Mouse (Mus musculus): ENCODE results near the gene Chmp5.

The Chmp5 gene

DNA sequence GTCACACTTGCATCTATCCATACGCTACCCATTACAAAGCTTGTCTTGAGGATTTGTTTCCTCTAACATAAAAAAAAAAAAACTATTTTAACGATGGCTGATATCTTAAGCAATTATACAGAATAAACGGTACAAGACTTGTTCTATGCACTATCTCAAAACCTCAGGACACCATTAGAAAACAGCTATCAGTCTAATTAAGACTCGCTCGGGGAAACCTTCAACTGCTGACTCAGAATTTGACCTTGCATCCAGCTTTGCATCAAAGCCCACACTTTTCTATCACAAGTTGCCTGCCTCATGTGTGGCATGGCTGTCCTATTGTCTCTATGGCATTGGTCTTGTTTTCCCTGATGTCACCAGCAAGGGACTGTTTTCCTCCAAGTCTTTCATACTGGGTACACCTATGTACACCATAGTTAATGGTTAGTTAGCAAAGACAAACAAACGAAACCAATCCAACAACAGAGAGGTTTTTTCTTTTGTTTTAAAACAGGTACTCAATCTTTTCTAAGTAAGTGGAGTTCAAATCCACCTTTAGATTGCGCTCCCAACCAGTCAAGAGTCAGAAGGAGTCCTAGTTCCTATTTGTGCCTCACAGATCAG lies 1.6 kb upstream of the Chmp5 start:
- no peak for DNase-seq (ENCODE audit: low read depth, low spot score)

DNA sequence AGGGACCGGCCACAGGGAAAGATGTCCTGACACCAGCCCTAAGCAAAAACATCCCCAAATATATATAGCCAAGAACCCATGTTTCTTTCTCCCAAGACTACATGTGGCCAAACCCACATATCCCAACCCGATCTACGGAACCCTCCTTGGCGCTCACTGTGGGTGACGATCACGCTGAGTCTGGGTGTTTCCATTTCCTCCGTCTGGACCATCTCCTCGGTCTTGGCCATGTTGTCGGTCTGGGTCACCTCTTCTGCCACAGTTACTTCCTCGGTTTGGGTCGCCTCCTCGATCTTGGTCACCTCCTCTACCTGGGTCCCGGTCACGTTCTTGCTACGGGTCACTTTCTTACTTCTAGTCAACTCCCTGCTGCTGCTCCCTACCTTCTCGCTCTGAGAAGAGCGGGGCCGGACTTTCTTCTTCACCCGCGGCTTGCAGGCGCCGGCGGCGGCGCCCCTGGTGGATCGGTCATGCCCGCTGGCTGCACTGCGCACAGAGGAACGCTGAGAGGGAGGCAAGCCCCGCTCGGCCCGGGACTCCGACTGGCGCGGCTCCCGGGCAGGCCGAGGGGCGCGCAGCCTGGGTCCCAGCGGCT lies 545 bp upstream of the Chmp5 start:
- peak; percentile 18 for DNase-seq (ENCODE audit: low read depth, low spot score)

DNA sequence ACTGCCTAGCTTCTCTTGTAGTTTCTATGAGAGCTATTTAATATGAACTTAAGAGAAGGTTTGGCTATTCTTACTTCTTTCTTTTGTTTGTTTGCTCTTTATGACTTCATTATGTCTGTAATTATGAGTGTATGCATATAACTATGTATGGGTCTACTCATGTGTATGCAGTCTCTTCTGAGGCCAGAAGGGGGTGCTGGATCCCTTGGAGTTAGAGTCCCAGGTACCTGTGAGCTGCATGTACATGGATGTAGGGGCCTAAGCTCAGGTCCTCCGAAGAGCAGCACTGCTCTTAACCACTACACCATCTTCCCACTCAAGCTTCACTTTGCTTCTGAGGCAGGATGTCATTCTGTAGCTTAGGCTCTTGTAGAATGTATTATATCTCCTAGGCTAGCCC lies 5.3 kb downstream of the Chmp5 start:
- no peak for DNase-seq (ENCODE audit: low read depth, low spot score)

DNA sequence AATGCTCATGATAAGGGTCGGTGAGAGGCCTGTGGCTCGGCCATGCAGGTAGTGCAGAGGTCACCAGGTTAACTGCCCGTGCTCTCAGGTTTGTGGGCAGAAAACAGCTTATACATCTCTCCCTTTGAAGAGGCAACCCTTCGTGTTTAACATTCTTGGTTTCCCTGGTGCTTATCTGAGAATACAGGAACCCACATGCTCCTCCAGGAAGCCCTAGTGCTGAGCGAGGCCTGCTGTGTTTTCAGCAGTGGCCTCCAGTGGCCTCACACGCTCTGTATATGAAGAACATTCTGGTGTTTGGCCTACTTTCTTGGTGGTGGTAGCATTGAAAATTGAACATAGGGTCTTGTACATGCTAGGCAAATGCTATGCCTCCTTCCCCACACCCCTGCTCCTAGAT lies 7.7 kb downstream of the Chmp5 start:
- no peak for DNase-seq (ENCODE audit: low read depth, low spot score)

DNA sequence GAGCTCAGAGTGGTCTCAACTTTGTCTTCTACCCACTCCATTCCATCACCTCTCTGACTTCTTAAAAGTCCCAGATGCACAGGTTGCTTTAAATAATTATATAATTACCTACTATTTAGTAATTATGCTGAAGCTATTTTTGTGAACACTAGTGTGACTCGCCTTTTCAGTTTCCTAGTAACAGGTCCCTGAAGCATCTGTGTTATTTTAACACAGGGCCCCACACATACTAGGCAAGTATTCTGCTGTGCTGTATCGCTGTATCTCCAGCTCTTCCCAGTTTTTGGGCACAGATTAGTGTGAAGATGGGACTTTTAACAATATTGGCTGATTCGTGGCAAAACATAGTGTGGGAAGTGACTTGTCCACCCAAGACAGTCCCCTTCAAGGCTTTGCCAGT lies 15.3 kb downstream of the Chmp5 start:
- no peak for DNase-seq (ENCODE audit: low read depth, low spot score)

DNA sequence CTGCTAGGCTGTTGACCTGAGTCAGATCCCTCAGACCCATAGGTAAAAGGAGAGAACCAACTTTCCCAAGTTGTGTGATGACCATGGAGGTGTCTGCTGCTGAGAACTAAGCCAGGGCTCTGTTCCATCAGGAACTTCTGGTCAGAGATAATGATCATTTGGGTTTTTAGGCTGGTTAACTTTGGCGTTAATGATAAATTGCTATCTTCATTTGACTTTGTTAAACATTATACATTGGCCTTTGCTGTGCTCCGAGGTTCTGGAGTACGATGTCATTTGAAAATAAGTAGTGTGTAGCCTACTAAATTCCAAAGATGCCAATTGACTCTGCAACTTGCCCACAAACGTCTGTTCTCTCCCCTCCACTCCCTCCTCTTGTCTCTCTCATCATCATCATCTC lies 21.0 kb downstream of the Chmp5 start:
- DNase-seq (ENCODE audit: low read depth, low spot score) = no peak

DNA sequence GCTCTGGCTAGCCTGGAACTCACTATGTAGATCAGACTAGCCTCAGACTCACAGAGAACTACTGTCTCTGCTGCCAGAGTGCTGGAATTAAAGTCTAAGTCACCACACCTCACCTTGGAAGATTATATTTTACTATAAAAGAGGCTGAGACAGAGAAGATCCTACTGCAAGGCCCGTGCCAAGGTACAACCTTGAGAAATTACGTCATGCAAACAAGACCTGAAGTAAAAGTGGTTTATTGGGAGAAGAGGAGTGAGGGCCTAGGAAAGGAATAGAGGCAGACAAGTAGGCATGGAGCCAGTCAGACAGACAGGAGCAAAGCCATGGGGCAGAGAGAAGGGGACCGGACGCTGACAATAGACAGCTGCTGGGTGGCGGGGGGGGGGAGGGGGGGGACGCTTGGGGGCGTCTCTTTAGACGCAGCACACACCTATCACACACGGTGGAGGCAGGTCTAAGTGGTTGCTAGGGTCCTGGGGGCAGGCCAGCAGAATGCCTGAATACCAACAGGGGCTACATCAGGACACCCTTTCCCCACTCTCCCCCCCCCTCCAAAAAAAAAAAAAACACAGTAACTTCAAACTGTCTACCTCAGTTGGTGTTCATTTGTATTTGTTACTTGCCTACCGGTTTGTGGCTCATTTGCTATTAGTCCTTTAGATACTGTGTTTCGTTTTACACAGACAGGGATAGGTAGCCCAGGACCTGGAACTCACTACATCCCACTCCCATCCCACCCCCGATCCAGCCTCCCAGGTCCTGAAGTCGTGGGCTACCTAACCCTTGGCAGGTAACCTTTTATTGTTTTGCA lies 21.8 kb downstream of the Chmp5 start:
- no peak for DNase-seq (ENCODE audit: low read depth, low spot score)

DNA sequence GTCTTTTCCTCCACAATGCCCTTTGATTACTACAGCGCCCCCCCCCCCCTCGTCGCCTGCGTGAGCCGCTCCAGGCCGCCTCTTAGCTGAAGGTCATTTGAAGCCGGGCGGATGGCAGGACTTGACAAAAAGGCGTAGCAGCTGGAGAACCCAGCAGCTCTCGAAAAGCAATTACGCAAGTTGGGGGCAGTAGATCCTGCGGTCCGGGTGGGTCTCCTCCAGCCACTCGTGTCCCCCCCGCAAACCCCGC lies 22.3 kb downstream of the Chmp5 start:
- no peak for DNase-seq (ENCODE audit: low read depth, low spot score)

DNA sequence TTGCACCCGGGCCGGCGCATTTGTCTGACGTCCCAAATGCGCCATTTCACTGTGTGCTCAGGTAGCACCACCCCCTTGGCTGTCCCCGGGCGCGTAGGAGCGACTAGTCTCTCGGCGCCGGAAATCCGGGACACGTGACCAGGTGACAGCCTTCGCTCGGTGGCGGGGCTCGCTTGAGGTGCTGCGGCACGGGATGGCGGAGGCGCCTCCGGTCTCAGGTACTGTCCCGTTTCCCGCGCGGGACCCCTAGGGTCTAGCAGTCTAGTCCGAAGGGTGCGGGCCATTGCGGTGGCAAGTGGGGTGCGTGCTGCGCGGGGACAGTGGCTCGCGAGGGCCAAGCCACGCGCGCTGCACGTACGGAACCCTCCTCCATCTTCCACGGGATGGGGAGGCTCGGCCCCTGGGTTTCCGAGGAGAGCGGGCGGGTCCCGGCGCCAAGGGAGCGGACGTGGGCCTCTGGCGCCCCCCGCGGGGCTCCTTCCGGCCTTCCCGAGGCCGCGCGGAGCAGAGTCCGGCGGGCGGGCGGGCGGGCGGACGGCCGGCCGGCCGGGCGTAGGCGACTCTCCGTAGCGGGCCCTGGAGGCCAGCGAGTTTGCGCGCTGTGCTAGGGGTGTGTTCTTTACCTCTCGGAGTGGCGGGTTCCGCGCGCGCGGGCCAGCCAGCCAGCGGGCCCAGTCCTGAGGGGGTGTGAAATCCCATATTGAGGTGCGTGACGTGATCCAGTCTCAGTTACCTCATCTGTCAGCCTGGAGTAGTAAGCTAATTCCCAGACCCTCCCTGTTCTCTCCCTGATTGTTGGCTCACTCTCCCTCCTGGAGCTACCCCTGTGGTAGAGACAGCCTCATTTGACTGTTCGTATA lies 22.9 kb downstream of the Chmp5 start, which contains the start of gene Nfx1:
Gene Nfx1, plus strand, starts transcription at position 65 of the 860 bp plus-strand sequence.
- DNase-seq (ENCODE audit: low read depth, low spot score) = peak; percentile 90

DNA sequence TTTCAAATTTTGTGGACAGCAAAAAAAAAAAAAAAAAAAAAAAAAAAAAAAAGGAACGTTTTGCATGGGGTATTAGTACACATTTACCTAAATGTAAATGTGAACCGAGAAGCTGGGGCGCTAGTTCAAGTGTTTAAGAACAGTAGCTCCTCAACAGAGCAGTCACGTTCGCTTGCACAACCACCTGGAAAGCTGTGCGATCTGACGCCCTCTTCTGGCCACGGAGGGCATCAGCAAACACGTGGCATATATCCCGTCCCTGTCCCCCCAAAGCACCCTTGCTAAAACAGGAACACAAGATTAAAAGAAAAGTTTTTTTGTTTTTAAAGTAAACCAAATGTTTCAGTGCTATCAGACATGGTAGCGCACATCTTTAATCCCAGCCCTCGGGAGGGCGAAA lies 23.5 kb downstream of the Chmp5 start:
- DNase-seq (ENCODE audit: low read depth, low spot score) = peak; percentile 40

DNA sequence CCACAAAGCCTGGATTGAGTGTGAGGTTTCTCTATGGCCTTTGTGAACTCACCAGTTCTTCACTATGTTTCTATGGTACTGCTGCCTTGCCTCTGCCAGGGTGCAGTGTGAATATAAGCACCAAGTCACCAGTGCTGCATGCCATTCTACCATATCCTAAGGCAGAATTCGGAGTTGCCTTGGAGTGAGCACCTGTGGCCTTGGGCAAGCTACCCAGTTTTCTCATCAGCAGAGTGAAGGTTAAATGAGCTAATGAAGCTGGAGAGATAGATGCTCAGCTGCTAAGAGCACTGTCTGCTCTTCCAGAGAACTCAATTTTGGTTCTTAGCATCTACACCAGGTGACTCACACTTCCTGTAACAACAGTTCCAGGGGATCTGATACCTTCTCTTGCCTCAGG lies 25.8 kb downstream of the Chmp5 start:
- DNase-seq (ENCODE audit: low read depth, low spot score) = no peak

DNA sequence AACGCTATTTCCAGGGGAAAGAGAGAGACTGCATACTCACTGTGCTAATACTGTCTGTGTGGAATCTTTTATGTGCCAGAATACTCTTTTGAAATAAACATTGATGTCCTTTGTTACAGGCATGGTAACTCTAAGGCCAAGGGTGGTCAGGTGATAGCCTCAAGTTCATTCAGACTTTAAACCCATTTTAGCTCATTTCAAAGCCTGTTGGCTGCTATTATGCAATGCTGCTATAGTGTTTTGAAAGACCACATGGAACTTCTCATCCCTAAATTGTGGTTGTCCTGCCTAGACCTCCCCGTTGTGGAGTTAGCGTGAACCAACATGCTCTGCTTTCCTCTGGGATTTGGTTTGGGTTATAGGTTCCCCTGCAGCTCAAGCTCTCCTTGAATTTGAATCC lies 27.5 kb downstream of the Chmp5 start:
- no peak for DNase-seq (ENCODE audit: low read depth, low spot score)

DNA sequence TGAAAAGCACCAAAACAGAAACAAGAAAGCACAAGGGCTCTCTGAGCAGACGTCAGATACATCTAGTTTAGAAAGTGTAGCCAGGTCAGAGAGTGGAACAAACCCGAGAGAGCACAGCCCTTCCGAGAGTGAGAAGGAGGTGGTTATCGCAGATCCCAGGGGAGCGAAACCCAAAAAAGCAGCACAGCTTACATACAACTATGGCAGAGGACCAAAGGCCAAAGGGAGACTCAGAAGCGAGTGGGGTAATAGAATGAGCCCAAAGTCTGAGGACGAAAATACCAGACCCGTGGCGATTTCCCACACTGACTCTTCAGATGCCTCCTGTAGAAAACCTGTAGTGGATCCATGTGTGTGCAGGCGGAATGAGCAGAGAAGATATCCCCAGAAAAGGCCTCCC lies 28.4 kb downstream of the Chmp5 start:
- DNase-seq (ENCODE audit: low read depth, low spot score) = no peak

DNA sequence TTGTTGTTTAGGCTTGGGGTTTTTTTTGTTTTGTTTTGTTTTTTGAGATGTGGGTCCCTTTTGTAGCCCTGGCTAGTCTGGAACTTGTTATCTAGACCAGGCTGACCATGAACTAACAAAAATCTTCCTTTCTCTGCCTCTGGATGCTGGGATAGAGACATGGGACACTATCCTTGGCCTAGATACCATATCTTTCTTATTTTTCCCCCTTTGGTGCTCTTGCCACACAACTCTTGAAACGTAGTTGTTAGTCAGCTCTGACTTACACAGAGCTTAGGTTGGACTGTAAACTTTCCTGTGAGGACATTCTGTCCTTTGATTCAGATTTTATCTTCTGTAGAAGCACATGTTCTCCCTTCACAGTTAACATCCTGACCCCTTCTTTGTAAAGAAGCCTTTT lies 31.2 kb downstream of the Chmp5 start:
- DNase-seq (ENCODE audit: low read depth, low spot score) = no peak

DNA sequence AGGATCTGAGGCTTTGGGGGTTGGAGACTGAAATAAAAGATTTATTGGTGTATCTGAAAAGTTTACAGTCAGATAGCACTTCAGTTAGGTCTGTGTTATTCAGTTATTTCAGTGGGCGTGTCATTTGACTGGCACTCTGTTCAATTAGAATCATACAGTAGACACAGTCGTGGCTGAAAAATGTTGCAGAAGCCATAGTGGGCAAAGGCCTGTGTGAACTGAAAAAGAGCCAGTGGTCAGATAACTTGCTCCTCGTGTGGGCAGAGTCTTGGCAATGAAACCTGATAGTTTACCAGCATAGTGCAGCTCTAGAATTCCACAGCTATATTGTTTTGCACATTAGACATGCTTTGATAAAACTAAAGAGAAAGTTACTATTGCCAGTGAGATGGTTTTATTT lies 34.3 kb downstream of the Chmp5 start:
- DNase-seq (ENCODE audit: low read depth, low spot score) = no peak

DNA sequence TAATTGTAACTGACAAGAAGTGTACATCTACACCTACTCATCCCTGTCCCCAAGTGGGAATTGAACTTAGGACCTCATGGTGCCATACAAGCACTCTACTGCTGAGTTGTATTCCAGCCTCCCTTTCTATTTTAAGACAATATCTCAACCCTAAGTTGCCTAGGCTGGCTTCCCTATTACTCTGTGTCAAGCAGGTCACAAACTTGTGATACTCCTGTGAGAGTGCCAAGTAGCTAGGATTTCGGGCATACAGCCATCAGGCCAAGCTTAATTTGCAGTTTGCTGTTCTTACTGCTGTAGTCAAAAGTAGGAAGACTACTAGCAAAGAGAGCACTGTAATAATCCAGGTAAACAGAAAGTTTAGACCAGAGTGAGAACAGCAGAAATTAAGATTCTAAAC lies 35.5 kb downstream of the Chmp5 start:
- DNase-seq (ENCODE audit: low read depth, low spot score) = no peak

DNA sequence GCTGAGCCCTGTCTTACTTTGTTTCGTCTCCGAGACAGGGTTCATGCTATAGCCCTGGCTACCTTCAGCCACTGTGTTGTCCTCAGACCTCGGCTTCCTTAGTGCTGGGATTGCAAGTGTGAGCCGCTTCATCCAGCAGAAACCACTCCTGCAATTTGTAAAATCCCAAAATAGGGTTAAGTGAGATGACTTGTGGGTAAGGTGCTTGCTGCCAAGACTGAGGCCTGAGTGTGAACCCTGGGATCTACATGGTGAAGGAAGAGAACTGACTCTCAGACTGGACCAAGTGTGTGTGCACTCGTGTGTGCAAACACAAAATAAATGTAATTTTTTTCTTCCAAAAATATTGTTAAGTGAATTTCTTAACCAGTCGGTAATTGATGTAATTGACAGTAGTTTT lies 41.4 kb downstream of the Chmp5 start:
- no peak for DNase-seq (ENCODE audit: low read depth, low spot score)

DNA sequence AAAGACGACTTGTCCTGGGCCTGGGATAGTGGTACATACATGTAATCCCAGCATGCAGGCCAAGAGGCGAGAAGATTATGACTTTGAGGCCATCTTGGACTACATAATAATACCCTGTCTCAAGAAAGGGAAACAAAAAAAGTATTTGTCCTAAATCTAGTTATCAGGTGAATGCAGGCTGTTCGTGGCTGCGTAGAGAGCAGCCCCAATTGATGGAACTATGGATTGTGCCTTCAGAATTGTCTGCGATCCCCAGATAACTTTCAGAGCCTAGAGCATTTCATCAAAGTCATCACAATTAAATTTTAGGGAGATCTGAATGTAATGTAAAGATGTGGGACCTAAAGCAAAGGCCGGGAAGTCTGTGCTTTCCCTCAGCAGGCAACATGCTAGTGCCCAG lies 48.1 kb downstream of the Chmp5 start:
- DNase-seq (ENCODE audit: low read depth, low spot score) = no peak

DNA sequence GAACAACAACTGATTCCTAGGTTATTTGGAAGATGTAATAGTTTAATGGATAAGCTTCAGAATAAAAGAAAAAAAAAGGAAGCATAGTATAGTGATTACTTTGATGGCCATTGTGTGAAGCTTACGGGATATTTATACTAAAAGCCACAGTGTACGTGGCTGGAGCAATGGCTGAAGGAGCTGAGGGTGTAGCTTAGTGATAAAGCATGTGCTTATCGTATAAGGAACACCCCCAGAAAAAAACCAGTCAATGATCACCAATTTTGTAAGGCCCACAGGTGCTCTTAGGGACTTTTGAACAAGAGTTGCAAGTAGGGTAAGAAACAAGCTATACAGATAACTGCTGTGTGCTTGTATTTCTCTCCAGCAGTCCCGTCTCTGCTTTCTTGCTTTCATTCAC lies 49.7 kb downstream of the Chmp5 start:
- DNase-seq (ENCODE audit: low read depth, low spot score) = no peak

DNA sequence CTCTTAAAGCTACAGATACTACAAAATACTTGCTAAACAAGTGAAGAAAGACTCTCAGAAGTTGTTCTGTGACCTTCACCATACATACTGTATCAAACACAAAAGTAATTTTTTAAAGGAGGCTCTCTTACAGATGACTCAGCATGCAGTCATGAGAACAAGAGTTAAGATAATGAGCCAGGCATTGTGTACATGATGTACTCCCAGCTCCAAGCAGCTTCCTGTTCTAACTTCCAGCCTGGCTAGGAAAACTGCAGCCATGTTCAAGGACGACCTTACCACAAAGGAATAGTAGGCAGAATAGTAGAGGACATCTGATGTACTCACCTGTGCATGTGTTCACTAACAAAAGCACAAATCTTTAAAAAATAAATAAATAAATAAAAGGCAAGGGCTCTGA lies 52.1 kb downstream of the Chmp5 start:
- DNase-seq (ENCODE audit: low read depth, low spot score) = no peak

DNA sequence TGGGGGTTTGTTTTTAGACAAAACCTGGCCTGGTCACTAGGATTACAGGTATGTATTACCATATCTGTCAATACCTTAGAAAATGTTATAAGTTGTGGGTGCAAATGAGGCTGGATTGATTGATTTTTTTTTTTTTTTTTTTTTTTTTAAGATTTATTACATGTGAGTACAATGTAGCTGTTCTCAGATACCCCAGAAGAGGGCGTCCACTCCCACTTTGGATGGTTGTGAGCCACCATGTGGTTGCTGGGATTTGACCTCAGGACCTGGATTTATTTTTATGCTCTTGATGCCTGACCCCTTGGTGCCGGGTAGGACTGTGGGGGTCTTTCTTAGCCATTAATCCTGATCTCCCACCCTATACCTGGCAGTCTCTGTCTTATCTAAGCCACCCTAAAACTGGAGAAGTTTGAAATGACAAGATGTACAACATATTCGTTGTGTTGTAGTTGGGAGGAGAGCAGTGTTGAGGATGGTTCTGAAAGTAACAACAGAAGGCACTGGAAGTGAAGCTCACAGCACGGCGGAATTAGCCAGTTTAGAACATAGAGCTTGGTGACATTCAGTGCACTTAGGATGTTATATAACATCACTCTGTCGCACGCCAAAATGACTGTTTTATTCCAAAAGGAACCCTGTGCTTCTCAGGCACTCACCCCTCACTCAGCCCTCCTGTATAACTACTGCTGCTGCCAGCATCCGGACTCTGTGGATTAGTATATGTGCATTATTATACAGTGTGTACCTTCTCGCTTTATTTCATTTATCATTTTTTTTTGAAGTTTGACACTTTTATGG lies 52.8 kb downstream of the Chmp5 start:
- peak; percentile 22 for DNase-seq (ENCODE audit: low read depth, low spot score)

DNA sequence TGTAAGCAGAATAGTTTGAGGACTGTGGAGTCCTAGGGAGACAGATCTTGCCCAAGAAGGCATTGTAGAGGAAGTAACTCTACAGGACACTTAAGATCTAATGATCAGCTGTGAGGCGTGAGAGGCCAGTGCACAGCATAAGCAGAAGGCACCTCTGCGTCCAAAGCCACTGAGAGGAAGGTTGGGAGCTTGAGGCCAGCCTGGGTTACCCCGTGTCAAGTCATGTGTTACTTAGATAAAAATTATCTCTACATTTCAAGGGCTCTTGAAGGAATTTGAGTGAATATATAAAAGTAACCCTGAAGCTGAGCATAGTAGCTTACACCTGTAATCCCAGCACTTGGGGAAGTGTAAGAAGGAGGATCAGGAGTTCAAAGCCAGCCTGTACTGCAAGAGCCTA lies 65.1 kb downstream of the Chmp5 start:
- no peak for DNase-seq (ENCODE audit: low read depth, low spot score)
